Mouse (Mus musculus) thymus, postnatal 0 days (tissue): ENCODE results near the gene Mef2d. TPM values are rescaled to one million over a fixed set of nuclear protein-coding genes. Genes with fewer than 3 reads are reported as not detected.

Source experiments
- DNase-seq: peaks from one replicate; pipeline ENCODE4 v3.0.0-alpha.2; 2015; ENCODE audit warnings: low spot score
- polyA plus RNA-seq: library from polyadenylated mRNA; unstranded; fragments of >200 nt; fragmentation: Nextera tagmentation; extraction: Ambion mirVana; gene quantifications from 2 replicates; pipeline ENCODE4 v1.2.1, GENCODE M21; 2015

Gene Mef2d
- 32.0 and 32.2 TPM in 2 replicates for polyA plus RNA-seq

DNA sequence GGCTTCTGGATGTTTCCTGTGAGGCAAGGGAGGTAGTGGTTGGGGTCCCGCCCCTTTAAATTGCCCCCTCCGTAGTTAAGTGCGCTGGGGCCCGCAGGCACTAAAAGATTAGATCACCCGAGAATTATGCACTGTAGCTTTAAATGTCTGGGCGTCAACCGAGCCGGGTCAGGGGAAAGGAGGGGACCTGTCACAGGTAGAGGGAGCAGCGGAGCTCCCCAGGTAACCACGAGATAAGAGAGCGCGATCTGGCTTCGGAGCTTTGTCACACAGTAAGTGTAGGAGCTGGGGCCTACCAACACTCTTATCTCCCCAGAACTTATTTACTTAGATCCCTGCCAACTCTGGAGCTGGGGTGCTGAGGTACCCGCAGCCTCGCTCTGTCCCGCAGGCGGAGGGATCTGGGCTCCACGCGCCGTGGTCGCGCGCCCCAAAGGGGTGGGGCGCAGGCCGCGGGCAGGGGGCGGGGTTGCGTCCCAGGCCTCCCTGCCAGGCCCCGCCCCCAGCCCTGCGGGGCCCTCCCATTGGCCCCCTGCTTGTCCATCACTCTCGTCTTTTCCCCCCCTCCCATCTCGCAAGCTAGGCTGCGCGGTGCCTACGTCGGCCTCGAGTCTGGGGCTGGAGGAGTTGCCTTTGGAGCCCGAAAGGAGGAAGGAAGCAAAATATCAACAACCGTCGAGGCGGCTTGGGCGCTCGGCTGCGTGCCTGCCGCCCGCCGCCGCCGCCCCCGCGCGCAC is at the start of gene Mef2d:
Gene Mef2d, plus strand, starts transcription at position 586 of the 737 bp plus-strand sequence.
- DNase-seq, result peak; percentile 99

DNA sequence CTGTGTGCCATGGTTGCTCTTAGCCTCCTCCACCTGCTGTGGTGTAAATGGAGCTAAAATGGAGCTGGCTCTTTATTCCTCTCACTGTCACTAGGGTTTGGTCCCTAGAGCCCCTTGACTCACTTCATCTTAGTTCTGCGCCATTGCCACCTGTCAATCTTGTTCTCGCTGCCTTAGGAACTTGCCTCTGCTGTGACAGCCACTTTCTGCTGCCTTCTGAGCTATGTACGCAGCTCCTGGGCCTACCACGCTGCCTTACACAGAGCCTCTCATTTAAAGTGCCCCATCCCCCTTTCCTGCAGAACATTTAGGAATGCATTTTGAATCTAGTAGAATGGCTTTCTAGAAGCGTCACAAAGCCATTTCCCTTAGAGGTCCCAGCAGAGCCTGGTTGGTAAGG is 48.0 kb upstream of the Mef2d start:
- DNase-seq, result no peak

DNA sequence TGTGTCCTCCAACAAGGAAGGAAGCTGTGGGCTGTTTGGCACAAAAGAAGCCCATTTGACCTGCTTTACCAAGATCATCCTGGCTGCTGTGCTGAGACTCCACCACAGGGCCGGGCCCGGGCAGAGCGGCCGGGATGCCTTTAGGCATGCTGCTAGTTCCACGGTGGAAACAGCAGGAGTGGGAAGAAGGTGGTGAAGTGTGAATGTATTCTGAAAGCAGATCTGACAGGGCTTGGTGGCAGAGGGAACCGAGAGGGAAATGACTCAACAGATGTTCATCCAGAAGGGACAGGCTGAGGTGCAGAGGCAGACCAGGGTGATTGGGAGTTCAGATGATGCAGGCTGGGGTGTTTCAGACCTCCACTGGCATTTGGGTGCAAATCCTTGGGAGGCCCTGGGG is 44.5 kb upstream of the Mef2d start:
- no peak for DNase-seq

- no peak for DNase-seq
Observed at GRCm38 (mm10) chr3:88100251-88100650, 41.9 kb upstream of the Mef2d start.

DNA sequence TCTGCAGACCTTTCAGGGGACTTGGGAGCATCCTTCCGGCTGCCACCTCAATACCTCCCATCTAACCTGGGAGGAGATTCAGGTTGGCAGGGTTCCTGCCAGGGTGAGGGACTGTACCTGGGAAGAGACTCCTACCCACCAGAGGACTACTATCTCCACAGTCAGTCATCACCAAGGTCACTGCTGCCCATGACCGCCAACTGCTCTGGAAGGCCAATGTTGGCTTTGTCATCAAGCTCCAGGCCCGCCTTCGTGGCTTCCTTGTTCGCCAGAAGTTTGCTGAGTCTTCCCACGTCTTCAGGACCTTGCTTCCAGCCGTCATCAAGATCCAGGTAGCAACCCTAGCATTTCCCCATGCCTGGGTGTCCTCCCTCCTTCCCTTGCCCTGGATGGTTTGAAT is 40.4 kb upstream of the Mef2d start:
- no peak for DNase-seq

DNA sequence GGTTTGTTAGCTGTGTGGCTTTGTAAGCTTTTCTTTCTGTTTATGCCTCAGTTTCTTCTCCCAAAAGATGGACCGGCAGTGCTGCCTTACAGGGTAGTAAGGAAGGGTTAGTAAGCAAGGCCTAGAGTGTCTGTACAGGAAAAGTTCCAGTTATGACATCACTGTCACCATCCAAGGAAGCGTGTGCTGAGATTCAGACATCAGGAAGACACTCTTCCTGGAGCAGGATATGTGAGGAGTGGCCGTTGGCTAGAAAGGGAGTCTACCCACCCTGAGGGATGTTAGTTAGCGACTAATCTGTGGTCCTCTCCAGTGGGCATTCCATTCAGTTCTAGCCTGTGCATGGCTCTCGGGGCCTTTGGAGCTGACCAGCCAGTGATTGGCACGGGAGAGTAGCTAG is 40.0 kb upstream of the Mef2d start:
- DNase-seq, result no peak

- DNase-seq, result no peak
Observed at GRCm38 (mm10) chr3:88102611-88103010, 39.6 kb upstream of the Mef2d start.

- DNase-seq, result no peak
Observed at GRCm38 (mm10) chr3:88106126-88106525, 36.0 kb upstream of the Mef2d start.

DNA sequence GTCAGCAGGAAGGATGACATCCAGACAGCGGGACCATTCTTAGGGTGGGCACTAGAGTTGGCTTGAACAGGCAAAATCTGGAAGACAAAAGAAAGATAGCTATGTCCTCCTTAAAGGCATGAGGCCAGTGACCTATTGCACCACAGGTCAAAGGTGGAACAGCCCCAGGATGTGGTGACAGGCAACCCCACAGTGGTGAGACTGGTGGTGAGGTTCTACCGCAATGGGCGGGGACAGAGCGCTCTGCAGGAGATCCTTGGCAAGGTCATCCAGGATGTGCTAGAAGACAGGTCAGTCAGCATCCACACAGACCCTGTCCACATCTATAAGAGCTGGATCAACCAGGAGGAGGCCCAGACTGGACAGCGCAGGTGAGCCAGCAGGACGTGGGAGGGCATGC is 33.0 kb upstream of the Mef2d start:
- no peak for DNase-seq

- DNase-seq, result no peak
Observed at GRCm38 (mm10) chr3:88114396-88114795, 27.8 kb upstream of the Mef2d start.

- DNase-seq, result no peak
Observed at GRCm38 (mm10) chr3:88120117-88120651, 22.0 kb upstream of the Mef2d start.

DNA sequence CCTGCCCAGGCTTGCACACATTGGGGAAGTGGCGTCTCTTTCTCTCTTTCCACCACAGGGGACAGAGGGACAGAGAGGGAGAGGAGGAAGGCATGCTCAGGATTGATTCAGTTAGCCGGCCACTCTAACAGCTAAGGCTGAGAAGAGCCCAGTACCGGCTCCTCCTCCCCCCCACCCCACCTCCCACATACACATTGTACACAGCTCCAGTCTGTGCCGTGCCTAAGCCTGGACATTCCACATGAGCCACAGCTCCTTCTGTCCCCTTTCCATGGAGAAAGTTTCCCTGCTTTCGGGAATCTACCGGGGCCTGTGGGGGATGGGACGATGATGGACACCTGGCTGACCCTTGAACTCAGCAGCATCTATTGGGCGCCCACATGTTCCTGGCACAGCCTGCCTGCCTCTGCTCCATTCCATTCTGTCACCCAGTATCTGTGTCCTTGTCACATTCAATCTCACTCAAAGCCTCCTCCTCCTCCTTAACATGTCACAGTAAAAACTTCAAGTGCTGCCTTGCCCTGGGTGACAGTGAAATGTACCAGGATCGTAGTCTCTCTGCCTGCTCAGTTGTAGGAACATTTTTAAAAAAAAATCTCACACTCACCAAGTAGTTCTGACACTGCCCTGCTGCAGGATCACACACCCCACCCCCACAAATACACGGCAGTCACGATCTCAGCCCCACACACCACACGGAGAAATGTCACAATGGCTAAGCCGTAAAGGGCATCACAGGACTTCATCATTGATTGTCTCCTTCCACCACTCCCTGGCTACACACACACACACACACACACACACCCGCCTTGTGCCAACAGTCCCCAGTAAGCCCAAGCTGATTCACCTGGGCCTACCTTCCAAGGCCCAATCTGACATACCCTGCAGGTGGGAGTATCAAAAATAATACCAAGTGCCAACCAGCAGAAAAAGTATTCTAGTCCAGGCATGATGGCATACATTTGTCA is 20.7 kb upstream of the Mef2d start:
- DNase-seq, result no peak

DNA sequence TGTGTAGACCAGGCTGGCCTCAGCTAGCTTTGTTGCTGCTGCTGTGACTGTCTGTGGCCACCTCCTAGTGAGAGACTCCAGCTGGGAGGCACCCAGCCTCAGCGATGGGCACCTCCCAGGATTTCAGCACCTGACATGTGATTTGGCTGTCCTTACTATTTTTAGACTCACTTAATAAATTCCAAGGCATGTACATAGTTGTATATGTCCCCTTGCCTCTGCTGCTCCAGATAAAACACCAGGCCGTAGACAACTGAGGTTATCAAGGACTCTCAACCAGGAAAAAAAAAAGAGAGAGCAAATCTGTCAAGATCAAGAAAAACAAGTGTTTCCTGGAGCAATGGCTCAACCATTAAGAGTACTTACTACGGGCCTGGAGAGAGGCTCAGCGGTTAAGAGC is 17.0 kb upstream of the Mef2d start:
- no peak for DNase-seq

- no peak for DNase-seq
Observed at GRCm38 (mm10) chr3:88126181-88126580, 16.0 kb upstream of the Mef2d start.

DNA sequence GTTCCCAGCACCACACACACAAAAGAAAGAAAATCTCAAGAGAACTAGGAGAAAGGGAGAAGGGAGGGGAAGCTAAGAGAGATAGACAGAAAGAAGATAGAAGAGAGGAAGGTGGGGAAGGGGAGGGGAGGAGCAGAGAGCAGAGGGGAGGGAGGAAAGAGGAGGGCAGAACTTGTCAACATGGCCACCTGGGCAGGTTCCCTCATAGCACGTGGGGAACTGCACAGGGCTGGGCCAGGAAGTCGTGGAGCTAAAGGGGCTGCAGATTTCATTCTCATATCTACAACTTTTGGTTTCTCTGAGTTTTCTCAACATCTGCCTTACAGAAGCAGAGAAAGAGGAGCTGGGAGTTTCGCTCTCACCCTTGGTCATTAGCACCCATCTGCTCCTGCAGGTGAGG is 14.5 kb upstream of the Mef2d start:
- DNase-seq, result peak; percentile 39

- no peak for DNase-seq
Observed at GRCm38 (mm10) chr3:88128056-88128455, 14.1 kb upstream of the Mef2d start.

- DNase-seq, result no peak
Observed at GRCm38 (mm10) chr3:88129006-88129405, 13.2 kb upstream of the Mef2d start.

DNA sequence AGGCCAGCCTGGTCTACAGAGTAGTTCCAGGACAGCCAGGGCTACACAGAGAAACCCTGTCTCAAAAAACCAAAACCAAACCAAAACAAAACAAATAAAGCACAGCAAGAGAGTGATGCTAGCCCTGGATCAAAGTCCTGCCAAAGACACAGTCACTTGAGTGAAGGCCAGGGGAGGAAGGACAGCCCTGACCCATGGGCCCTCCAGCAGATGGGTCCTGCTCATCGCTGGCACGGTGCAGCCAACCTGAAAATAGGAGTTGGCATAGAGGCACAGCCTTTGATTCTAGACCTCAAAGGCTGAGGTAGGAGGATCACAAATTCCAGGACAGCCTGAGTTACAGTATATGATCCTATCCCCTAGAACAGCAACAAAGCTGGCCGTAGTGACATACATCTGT is 11.1 kb upstream of the Mef2d start:
- DNase-seq, result no peak

GRCm38 (mm10) chr3:88132492-88132891 is 9.7 kb upstream of the Mef2d start:
- DNase-seq, result no peak

GRCm38 (mm10) chr3:88133187-88133771 is 8.9 kb upstream of the Mef2d start:
- DNase-seq, result peak; percentile 59

- DNase-seq, result no peak
Observed at GRCm38 (mm10) chr3:88136346-88136745, 5.8 kb upstream of the Mef2d start.
